Mouse (Mus musculus): ENCODE data around the gene Kpna7. TPM values are rescaled to one million over a fixed set of nuclear protein-coding genes. Genes with fewer than 3 reads are reported as not detected.

The Kpna7 gene
- polyA plus RNA-seq, 1 experiment, result not detected

DNA sequence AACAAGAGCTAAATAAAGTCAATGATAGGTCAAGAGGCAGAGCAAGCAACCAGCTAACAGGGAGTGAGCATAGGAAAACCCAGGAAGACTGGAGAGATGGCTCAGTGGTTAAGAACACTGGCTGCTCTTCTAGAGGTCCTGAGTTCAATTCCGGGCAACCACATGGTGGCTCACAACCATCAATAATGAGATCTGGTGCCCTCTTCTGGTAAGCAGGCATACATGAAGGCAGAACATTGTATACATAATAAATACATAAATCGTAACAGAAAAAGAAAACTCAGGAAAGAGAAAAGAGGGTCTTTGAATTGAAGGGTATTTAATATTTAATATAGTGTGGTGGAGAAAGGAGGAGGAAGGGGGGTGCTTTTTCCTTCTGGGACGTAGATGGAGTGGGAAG, 112.6 kb downstream of the Kpna7 start:
- no peak for TF ChIP-seq CTCF (IDR thresholded peaks at IDR 0.05; ENCODE audit: low read depth, low read length)
- TF ChIP-seq POLR2A (IDR thresholded peaks at IDR 0.05; ENCODE audit: borderline replicate concordance, low read depth, low read length), result no peak
- no peak overlapping the region for H3K4me3 ChIP-seq (ENCODE audit: insufficient read depth, low read length)
- no peak overlapping the region for H3K27ac ChIP-seq (ENCODE audit: insufficient read depth, low read depth, low read length)
- peaks cover 14% of the 10 kb centered on the region for H3K4me1 ChIP-seq (ENCODE audit: control insufficient read depth, insufficient read depth, low read length)

DNA sequence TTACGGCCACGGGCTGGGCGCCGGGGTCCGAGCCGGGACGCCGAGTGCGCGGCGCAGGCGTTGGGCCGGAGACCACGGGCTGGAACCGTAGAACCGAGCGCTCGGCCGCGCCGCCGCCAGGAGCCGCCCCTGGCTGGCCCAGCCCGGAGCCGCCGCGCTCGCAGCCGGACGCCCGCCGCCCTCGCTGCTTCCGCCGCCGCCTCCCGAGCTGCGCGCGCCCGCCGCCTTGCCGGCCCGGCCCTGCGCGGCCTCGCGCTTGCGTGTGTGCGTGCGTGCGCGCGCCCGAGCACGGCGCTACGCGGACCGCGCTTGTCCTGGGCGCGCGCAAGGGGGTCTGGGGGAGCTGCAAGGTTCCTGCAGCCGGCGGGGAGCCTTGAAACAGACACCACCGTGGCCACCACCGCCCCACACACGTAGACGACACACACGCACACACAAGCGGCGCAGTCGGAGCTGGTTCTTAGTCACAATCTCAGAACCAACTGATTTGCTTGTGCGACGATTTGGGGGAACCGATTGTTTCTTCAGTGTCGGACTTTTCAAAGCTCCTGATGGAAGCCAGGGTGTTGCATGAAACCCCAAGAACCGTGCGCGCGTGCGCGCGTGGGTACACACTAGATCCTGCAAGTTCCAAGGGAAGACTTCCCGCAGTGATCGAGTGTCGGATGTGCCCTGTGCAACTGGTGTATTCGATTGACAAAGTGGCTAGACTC, 118.0 kb downstream of the Kpna7 start, which contains the start of gene Smurf1:
Gene Smurf1, minus strand, starts transcription at position 209 of the 713 bp plus-strand sequence.
- no peak for TF ChIP-seq POLR2A (IDR thresholded peaks at IDR 0.05; ENCODE audit: borderline replicate concordance, low read depth, low read length)
- TF ChIP-seq CTCF (IDR thresholded peaks at IDR 0.05; ENCODE audit: low read depth, low read length), result no peak
- H3K4me1 ChIP-seq (ENCODE audit: control insufficient read depth, insufficient read depth, low read length), result peaks cover 23% of the 10 kb centered on the region
- H3K4me3 ChIP-seq (ENCODE audit: insufficient read depth, low read length), result peak within 1 kb of the TSS; percentile 90
- H3K27ac ChIP-seq (ENCODE audit: insufficient read depth, low read depth, low read length), result peak within 1 kb of the TSS; percentile 49

DNA sequence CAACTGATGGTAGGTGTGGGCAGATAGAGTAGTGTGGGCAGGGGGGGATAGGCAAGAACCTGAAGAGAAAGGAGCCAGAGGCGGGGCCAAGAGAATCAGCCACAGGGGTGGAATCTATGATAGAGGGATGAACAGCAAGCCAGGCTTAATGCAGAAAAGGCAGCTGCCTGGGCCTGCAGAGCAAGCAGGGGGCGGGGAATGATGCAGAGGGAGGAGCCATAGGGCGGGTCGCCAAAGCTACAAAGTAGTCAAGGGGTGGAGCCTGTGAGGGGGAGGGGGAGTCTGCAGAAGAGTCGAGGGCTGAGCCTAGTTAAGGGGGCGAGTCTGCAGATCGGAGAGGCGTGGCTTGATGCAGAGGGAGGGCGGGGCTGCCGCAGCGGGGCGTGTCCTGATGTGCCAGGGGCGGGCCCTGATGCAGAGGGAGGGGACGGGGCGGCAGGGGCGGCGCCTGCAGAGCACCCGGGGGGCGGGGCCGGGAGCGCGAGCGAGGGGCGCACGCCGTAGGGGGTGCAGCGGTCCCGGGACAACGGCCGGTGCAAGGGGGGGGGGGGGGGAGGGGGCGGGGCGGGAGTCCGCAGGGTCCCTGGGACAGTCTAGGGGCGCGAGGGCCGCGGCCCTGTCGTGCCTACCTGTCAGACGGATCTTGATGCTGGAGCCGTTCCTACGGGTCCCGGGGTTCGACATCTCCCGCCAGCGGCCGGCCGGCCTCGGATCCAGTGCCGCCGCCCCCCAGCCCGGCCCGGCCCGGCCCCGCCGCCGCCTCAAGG, 118.8 kb downstream of the Kpna7 start:
- Histone ChIP-seq H3K4me1 (ENCODE audit: control insufficient read depth, insufficient read depth, low read length) (peaks cover 23% of the 10 kb centered on the region), H3K4me3 (ENCODE audit: insufficient read depth, low read length) (peak overlapping the region; percentile 90), H3K27ac (ENCODE audit: insufficient read depth, low read depth, low read length) (0 out of 2 replicates have a peak overlapping the region, but pooled peaks have one; percentile 22)
- TF ChIP-seq POLR2A (IDR thresholded peaks at IDR 0.05; ENCODE audit: borderline replicate concordance, low read depth, low read length) (no peak), CTCF (IDR thresholded peaks at IDR 0.05; ENCODE audit: low read depth, low read length) (no peak)

DNA sequence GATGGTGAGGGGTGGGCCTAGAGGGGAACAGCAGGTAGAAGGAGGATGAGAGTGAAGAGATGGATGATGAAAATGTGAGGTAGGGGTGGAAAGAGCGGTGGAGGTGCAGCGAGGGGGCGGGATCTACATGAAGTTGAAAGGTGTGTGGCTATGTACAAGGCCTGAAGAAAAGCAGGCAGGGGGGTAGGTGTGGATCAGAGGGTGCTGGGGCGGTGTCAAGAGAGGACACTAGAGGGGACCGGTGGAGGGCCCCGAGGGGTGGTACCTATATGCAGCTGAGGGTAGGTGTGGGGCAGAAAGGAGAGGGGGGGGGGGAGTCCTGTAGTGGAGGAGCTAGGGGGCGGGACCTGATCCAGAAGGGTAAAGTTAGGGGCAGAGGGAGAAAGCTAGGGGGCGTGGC, 119.4 kb downstream of the Kpna7 start:
- no peak for TF ChIP-seq POLR2A (IDR thresholded peaks at IDR 0.05; ENCODE audit: borderline replicate concordance, low read depth, low read length)
- TF ChIP-seq CTCF (IDR thresholded peaks at IDR 0.05; ENCODE audit: low read depth, low read length), result no peak
- Histone ChIP-seq H3K27ac (ENCODE audit: insufficient read depth, low read depth, low read length) (no peak overlapping the region), H3K4me3 (ENCODE audit: insufficient read depth, low read length) (peak overlapping the region; percentile 10; the same call in 1 of the 2 replicates)

DNA sequence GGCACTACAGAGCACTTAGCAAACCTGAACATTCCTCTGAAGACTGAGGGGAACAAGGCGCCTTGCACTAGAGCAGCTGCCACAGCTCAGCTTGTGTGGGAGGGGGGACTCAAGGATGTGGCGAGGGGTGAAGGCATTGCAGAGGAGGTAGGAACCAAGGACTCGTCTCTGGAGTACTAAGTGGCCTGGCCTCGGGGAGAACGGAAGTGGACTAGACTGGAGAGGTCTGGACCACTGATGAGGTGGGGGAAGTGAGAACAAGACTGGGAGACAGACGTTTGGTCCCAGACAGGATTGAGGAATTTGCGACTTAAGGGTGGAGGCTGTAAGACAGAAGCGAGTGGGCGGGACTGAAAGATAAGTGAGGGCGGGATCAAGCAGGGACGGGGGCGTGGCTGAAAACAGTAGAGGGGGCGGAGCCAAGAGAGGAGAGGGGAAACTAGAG, 120.0 kb downstream of the Kpna7 start:
- Histone ChIP-seq H3K4me3 (ENCODE audit: insufficient read depth, low read length) (peak overlapping the region; percentile 22), H3K27ac (ENCODE audit: insufficient read depth, low read depth, low read length) (peak overlapping the region; percentile 28; the same call in 1 of the 2 replicates), H3K4me1 (ENCODE audit: control insufficient read depth, insufficient read depth, low read length) (peaks cover 23% of the 10 kb centered on the region)
- TF ChIP-seq POLR2A (IDR thresholded peaks at IDR 0.05; ENCODE audit: borderline replicate concordance, low read depth, low read length), result no peak
- TF ChIP-seq CTCF (IDR thresholded peaks at IDR 0.05; ENCODE audit: low read depth, low read length), result no peak

More for the DNA sequence above, 119.4 kb downstream of the Kpna7 start:
- H3K4me1 ChIP-seq (ENCODE audit: control insufficient read depth, insufficient read depth, low read length), result peaks cover 23% of the 10 kb centered on the region

DNA sequence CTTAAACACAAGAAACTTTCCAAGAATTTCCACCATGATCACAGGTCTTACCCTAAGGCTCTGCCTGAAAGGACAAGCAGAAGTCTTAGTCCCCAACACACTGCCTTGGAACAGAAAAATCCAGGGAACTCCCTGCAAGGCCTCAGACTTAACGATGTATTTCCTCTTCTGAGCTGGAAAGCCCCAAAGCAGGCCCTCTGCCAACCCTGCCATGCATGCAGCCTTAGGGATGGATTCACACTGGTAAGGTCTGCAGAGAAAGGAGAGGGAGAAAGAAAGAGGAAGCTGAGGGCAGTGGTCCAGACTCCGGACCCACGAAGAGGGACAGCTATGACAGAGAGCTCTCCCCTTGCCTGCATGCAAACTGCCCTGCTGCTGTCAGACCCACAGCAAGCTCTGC, 120.4 kb downstream of the Kpna7 start:
- Histone ChIP-seq H3K27ac (ENCODE audit: insufficient read depth, low read depth, low read length) (peak overlapping the region; percentile 28; the same call in 1 of the 2 replicates), H3K4me3 (ENCODE audit: insufficient read depth, low read length) (peak overlapping the region; percentile 22), H3K4me1 (ENCODE audit: control insufficient read depth, insufficient read depth, low read length) (peaks cover 23% of the 10 kb centered on the region)
- TF ChIP-seq POLR2A (IDR thresholded peaks at IDR 0.05; ENCODE audit: borderline replicate concordance, low read depth, low read length) (no peak), CTCF (IDR thresholded peaks at IDR 0.05; ENCODE audit: low read depth, low read length) (no peak)

DNA sequence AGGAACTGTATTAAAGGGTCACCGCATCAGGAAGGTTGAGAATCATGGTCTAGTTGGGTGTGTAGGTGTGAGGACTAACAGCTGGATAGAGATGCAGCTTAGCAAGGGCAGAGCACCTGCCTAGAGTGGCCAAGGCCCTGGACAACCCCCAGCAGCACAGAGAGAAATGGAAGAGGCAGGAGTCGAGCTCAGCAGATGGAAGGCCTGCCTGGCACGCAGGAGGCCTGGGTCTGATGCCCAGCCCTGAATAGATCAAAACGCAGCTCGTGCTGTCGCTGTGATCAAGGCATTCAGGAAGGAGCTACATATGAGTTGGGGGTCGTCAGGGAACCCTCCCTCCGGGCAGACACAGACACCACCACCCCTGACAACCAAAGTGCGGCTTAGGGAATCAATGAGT, 125.6 kb downstream of the Kpna7 start:
- no peak overlapping the region for H3K27ac ChIP-seq (ENCODE audit: insufficient read depth, low read depth, low read length)
- TF ChIP-seq POLR2A (IDR thresholded peaks at IDR 0.05; ENCODE audit: borderline replicate concordance, low read depth, low read length) (no peak), CTCF (IDR thresholded peaks at IDR 0.05; ENCODE audit: low read depth, low read length) (no peak)
- peaks cover 9% of the 10 kb centered on the region for H3K4me1 ChIP-seq (ENCODE audit: control insufficient read depth, insufficient read depth, low read length)
- no peak overlapping the region for H3K4me3 ChIP-seq (ENCODE audit: insufficient read depth, low read length)

DNA sequence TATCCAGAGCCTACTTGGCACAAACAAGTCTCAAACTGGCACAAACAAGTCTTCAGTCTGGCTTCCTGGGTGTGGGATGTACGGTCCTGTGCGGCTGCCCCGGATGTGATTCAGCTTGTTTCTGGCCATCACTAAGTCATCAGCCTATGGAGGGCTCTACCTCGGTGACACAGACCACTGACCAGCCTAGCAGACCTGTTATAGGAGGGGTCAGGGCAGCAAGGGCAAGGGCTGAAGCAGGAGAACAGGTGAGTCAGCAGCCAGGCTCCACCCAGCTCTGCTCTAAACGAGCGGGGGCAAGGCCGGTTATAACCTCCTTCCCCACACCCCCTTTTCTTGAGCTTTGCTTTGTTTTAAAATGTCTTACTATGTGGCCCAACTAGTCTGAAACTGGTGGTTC, 129.4 kb downstream of the Kpna7 start:
- no peak overlapping the region for H3K4me3 ChIP-seq (ENCODE audit: insufficient read depth, low read length)
- H3K27ac ChIP-seq (ENCODE audit: insufficient read depth, low read depth, low read length), result no peak overlapping the region
- TF ChIP-seq CTCF (IDR thresholded peaks at IDR 0.05; ENCODE audit: low read depth, low read length), result no peak
- no peak for TF ChIP-seq POLR2A (IDR thresholded peaks at IDR 0.05; ENCODE audit: borderline replicate concordance, low read depth, low read length)
- H3K4me1 ChIP-seq (ENCODE audit: control insufficient read depth, insufficient read depth, low read length), result no peaks in the 10 kb centered on the region; the same call in 1 of the 2 replicates

DNA sequence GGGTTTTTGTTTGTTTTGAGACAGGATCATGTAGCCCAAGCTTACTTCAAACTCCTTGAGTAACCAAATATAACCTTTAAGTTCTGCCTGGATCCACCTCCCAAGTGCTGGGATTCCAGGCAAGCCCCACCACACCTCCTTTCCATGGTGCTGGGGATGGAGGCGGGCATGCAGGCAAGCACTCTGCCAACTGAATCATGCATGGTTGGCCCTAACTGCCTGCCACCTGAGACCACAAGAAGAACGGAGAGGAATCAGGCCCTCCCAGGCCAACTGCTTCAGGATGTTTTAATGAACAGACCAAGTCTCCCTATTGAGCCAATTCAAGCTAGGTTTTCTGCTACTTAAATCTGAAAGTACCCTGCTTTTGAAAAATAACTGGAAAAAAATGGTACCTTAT, 131.2 kb downstream of the Kpna7 start:
- no peak overlapping the region for H3K27ac ChIP-seq (ENCODE audit: insufficient read depth, low read depth, low read length)
- no peak overlapping the region for H3K4me3 ChIP-seq (ENCODE audit: insufficient read depth, low read length)
- TF ChIP-seq POLR2A (IDR thresholded peaks at IDR 0.05; ENCODE audit: borderline replicate concordance, low read depth, low read length) (no peak), CTCF (IDR thresholded peaks at IDR 0.05; ENCODE audit: low read depth, low read length) (no peak)
- no peaks in the 10 kb centered on the region for H3K4me1 ChIP-seq (ENCODE audit: control insufficient read depth, insufficient read depth, low read length)
